Mouse (Mus musculus) neural tube, embryonic 13.5 days (tissue): ENCODE results near the gene Fam219a. TPM values are rescaled to one million over a fixed set of nuclear protein-coding genes. Genes with fewer than 3 reads are reported as not detected.

Source experiments
- ATAC-seq: fragments of 200-750 bp; cut with Nextera tagmentation; 2 replicates; pipeline ENCODE4 v1.8.0; 2017; ENCODE audit warnings: low read depth, mild to moderate bottlenecking, moderate TSS enrichment, moderate library complexity
- H3K27ac ChIP-seq: fragments of 300-500 bp; sonication (generic); replicated peaks from 2 replicates; pipeline ENCODE4 v1.5.1; 2015; ENCODE audit warnings: moderate library complexity, mild to moderate bottlenecking, inconsistent platforms
- H3K27me3 ChIP-seq: fragments of 300-500 bp; sonication (generic); 2 replicates; pipeline ENCODE4 v1.6.1; 2015; ENCODE audit warnings: mild to moderate bottlenecking, inconsistent platforms
- H3K36me3 ChIP-seq: fragments of 300-500 bp; sonication (generic); 2 replicates; pipeline ENCODE4 v1.6.1; 2015; ENCODE audit warnings: mild to moderate bottlenecking, inconsistent platforms
- H3K4me1 ChIP-seq: fragments of 300-500 bp; sonication (generic); replicated peaks from 2 replicates; pipeline ENCODE4 v1.6.1; 2015; ENCODE audit warnings: inconsistent platforms
- H3K4me2 ChIP-seq: fragments of 300-500 bp; sonication (generic); 2 replicates; pipeline ENCODE4 v1.6.1; 2015; ENCODE audit warnings: inconsistent platforms, mild to moderate bottlenecking, moderate library complexity
- H3K4me3 ChIP-seq: fragments of 300-500 bp; sonication (generic); 2 replicates; pipeline ENCODE4 v1.5.1; 2015; ENCODE audit warnings: mild to moderate bottlenecking, inconsistent platforms
- H3K9ac ChIP-seq: fragments of 300-500 bp; sonication (generic); 2 replicates; pipeline ENCODE4 v1.6.1; 2015; ENCODE audit warnings: moderate library complexity, mild to moderate bottlenecking, inconsistent platforms
- H3K9me3 ChIP-seq: fragments of 300-500 bp; sonication (generic); 2 replicates; pipeline ENCODE4 v1.6.1; 2016; ENCODE audit warnings: inconsistent platforms
- WGBS: fragments of 180-500 bp; shearing (Covaris S2); methylation state at CpG from one replicate; pipeline ENCODE4 v1.1.7; 2015; 5-methylcytosine and 5-hydroxymethylcytosine counted together
- polyA plus RNA-seq: library from polyadenylated mRNA; unstranded; fragments of >200 nt; fragmentation: Nextera tagmentation; extraction: Ambion mirVana; gene quantifications from 2 replicates; pipeline ENCODE4 v1.2.1, GENCODE M21; 2015

Gene Fam219a
- polyA plus RNA-seq, 1 experiment from 2014 or later: 18.8 TPM

DNA sequence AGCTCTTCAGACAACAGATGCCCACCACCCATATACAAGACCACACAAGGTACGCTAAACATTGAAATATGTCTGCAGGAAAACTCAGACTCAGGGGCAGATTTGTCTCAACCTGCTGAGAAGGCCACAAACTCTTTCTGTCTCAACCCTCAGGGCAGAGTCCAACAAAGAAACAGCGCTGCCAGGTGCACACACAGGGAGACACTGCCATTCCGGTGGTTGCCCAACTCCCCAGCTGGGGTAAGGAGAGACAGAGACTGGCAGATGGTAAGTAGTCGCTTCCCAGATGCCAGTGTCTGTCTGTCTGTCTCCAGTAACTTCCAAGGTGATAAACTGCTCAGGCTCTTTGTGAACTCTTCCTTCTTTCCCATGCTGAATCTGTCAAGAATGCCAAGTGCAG is 68.6 kb downstream of the Fam219a start:
- Histone ChIP-seq H3K4me2 (no peak overlapping the region), H3K4me3 (no peak overlapping the region), H3K4me1 (peaks cover 39% of the 10 kb centered on the region), H3K36me3 (no peaks in the 10 kb centered on the region), H3K27me3 (peaks cover 74% of the 10 kb centered on the region), H3K9me3 (no peaks in the 10 kb centered on the region), H3K9ac (no peak overlapping the region), H3K27ac (no peak overlapping the region)
- WGBS: 69% methylated on average over 4 of the region's 4 CpGs
- ATAC-seq: no peak

DNA sequence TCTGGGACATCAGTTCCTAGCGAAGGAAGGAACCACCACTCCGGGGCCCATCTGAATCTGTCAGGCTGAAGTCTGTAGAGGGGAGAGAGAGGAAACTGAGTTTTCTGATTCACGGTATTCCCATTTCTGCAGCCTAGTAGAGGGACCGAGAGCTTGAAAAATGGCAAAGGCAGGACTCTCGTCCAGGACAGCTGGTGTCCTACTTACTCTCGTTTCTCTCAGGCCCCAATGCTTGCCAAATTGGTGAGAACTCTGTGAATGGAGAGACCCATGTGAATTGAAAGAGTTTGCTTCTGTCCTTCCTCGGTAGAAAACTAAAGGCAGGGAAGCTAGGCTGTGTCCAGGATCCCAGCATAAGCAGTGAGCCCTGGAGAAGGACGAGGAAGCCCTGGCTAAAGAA is 69.7 kb downstream of the Fam219a start:
- Histone ChIP-seq H3K9ac (no peak overlapping the region), H3K4me2 (peak overlapping the region; percentile 58; the same call in 1 of the 2 replicates), H3K4me1 (peaks cover 39% of the 10 kb centered on the region), H3K27ac (no peak overlapping the region), H3K9me3 (no peaks in the 10 kb centered on the region), H3K36me3 (no peaks in the 10 kb centered on the region), H3K27me3 (peaks cover 80% of the 10 kb centered on the region), H3K4me3 (no peak overlapping the region)
- ATAC-seq: no peak
- 57% methylated on average over 8 of the region's 8 CpGs for WGBS

DNA sequence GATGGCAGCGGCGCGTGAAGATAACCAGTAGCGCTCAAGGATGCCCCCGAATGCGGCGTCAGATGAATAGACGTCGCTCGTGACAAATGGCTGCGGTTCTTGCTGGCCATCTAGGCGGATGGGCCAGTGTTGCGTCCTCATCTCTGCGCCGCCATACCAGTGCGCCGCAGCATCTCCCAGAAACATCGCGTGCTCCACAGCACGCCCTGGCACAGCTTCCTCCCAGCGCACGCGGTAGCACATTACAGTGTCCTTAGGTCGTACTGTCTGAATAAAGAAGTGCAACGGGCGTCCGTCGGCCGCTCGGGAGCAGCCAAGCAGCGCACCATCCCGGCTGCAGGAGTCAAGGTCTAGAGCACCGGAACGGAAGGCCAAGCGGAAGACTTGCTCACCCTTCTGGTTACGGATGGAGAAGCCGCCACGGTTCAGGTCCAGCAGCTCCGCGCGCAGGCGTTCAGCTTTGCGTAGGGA is 70.4 kb downstream of the Fam219a start:
- peak overlapping the region; percentile 34 for H3K4me3 ChIP-seq
- WGBS: 7% methylated on average over 43 of the region's 43 CpGs
- no peaks in the 10 kb centered on the region for H3K9me3 ChIP-seq
- H3K4me1 ChIP-seq: peaks cover 39% of the 10 kb centered on the region
- no peak for ATAC-seq
- H3K27me3 ChIP-seq: peaks cover 80% of the 10 kb centered on the region
- peak overlapping the region; percentile 58 for H3K4me2 ChIP-seq
- H3K36me3 ChIP-seq: no peaks in the 10 kb centered on the region
- H3K27ac ChIP-seq: no peak overlapping the region
- H3K9ac ChIP-seq: peak overlapping the region; percentile 59

GRCm38 (mm10) chr4:41497995-41498845 is 71.1 kb downstream of the Fam219a start:
- Histone ChIP-seq H3K36me3 (no peaks in the 10 kb centered on the region), H3K4me2 (peak overlapping the region; percentile 58), H3K27me3 (peaks cover 80% of the 10 kb centered on the region), H3K9me3 (no peaks in the 10 kb centered on the region), H3K4me3 (peak overlapping the region; percentile 34), H3K4me1 (peaks cover 39% of the 10 kb centered on the region), H3K27ac (no peak overlapping the region), H3K9ac (peak overlapping the region; percentile 59)
- 9% methylated on average over 72 of the region's 72 CpGs for WGBS
- ATAC-seq: no peak

DNA sequence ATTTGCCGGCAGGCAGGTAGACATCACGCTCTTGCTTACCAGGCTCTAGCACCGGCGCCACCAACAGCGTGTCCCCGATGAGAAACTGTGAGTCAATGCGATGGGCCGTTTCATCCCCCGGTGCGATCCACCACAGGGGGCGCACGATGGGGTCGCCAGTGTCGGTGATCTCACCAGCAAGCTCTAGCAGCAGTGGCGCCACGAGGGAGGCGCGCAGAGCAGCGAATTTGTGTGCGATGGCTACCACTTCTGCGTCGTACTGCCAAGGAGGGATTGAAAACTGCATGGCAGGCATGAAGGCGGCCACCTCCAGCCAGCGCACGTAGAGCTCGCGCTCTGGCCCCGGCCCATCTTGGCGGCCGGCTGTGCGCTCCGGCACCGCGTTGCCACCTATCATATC is 71.8 kb downstream of the Fam219a start:
- H3K4me3 ChIP-seq: peak overlapping the region; percentile 34
- no peak overlapping the region for H3K27ac ChIP-seq
- WGBS: 3% methylated on average over 34 of the region's 34 CpGs
- H3K9ac ChIP-seq: peak overlapping the region; percentile 59
- H3K4me1 ChIP-seq: peaks cover 33% of the 10 kb centered on the region
- ATAC-seq: peak; percentile 13; the same call in 1 of the 2 replicates
- no peaks in the 10 kb centered on the region for H3K36me3 ChIP-seq
- peaks cover 77% of the 10 kb centered on the region for H3K27me3 ChIP-seq
- peak overlapping the region; percentile 58 for H3K4me2 ChIP-seq
- H3K9me3 ChIP-seq: no peaks in the 10 kb centered on the region

DNA sequence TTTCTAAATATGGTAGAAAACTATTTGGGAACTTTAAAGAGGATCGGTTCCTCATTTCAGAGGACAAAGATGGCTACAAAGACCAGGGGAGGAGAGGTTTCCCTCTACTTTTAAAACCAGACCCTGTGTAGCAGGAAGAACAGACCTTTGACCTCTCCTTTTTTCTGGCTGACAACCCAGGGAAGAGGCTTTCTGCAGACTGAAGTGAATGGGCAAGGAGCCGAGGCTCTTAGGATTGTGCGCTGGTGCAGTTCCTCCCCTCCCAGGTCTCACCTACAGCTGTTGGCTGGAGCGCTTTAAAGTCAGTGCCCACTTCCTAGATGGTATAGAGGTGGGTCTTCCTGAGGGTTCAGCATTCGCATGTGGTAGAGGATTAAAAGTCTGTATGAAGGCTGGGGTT is 72.3 kb downstream of the Fam219a start:
- Histone ChIP-seq H3K9me3 (no peaks in the 10 kb centered on the region), H3K27ac (no peak overlapping the region), H3K36me3 (no peaks in the 10 kb centered on the region), H3K9ac (no peak overlapping the region), H3K4me2 (peak overlapping the region; percentile 58), H3K4me3 (no peak overlapping the region), H3K4me1 (peaks cover 28% of the 10 kb centered on the region), H3K27me3 (peaks cover 72% of the 10 kb centered on the region)
- no peak for ATAC-seq
- 55% methylated on average over 5 of the region's 5 CpGs for WGBS

GRCm38 (mm10) chr4:41495850-41496249 is 73.5 kb downstream of the Fam219a start:
- Histone ChIP-seq H3K9ac (no peak overlapping the region), H3K36me3 (no peaks in the 10 kb centered on the region), H3K27ac (no peak overlapping the region), H3K4me2 (no peak overlapping the region), H3K4me1 (peaks cover 23% of the 10 kb centered on the region), H3K4me3 (no peak overlapping the region), H3K9me3 (no peaks in the 10 kb centered on the region), H3K27me3 (peaks cover 60% of the 10 kb centered on the region)
- WGBS: 78% methylated on average over 11 of the region's 11 CpGs
- ATAC-seq: no peak

DNA sequence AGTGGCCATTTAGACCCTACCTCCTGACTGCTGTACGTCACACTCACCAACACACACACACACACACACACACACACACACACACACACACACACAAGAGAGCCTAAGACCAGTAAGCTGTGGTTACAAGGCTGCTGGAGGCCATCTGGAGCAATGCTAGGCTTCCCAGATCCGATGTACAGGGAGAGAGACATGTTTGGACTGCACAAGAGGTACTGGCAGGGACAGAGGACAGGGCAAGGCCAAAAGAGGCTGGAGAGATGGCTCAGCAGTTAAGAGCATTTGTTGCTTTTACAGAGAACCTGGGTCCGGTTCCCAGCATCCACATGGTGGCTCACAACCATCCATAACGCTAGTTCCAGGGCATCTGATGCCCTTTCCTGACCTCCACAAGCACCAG is 74.3 kb downstream of the Fam219a start:
- Histone ChIP-seq H3K4me2 (no peak overlapping the region), H3K4me3 (no peak overlapping the region), H3K36me3 (no peaks in the 10 kb centered on the region), H3K9me3 (no peaks in the 10 kb centered on the region), H3K27me3 (peaks cover 52% of the 10 kb centered on the region), H3K27ac (no peak overlapping the region), H3K4me1 (peaks cover 23% of the 10 kb centered on the region), H3K9ac (no peak overlapping the region)
- WGBS: 84% methylated on average over 4 of the region's 4 CpGs
- ATAC-seq: no peak

DNA sequence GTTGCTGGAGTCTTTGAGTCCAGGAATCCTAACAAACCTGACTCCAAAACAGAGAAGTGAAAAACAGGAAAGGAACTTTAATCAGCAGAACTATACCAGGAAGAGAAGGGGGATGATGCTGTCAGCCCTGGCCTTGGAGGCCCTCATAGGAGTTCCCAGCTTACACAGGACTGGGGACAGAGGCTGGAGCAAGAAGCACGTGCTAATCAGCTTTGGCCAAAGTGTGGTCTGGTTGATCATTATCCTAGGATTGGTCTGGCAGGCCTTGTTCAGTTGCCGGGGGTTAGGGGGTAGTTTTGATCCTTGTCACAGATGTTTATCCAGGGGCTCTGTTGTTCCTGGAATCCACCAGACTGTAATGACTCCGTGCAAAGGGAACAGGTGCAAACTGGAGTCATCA is 75.0 kb downstream of the Fam219a start:
- WGBS: 36% methylated on average over 3 of the region's 3 CpGs
- peaks cover 22% of the 10 kb centered on the region for H3K4me1 ChIP-seq
- no peak overlapping the region for H3K27ac ChIP-seq
- H3K36me3 ChIP-seq: no peaks in the 10 kb centered on the region
- peaks cover 45% of the 10 kb centered on the region for H3K27me3 ChIP-seq
- no peak for ATAC-seq
- no peak overlapping the region for H3K4me3 ChIP-seq
- no peaks in the 10 kb centered on the region for H3K9me3 ChIP-seq
- no peak overlapping the region for H3K4me2 ChIP-seq
- no peak overlapping the region for H3K9ac ChIP-seq

DNA sequence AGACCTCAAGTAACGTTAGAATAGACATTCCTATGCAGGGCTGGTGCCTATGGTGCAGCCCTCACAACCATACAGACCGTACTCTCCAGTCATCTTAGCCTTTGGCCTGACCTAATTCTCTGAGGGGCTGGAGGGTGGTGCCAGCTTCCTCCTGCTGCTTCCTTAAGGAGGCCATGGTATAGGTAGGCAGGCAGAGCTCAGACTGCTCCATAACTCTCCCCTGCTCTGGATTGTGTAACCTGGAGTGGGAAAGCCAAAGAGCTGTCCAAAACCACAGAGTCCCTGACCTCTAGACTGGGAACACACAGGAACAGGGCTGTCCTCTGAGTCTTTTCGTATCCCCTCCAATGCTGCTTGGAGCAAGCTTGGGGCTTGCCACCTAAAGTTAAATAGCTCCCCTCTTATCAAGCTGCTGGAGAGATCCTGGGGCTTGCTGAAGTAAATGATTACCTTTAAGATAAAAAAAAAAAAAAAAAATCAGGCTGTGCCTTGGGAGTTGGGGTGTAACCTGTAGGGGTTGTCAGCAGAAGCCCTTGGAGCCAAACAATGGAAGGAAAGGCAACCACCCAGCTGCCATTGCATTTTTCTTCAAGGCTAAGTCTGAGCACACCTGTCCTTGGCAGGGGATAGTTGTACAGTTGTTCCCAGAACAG is 75.7 kb downstream of the Fam219a start:
- Histone ChIP-seq H3K27ac (no peak overlapping the region), H3K4me2 (no peak overlapping the region), H3K9ac (no peak overlapping the region), H3K27me3 (peaks cover 37% of the 10 kb centered on the region), H3K36me3 (no peaks in the 10 kb centered on the region), H3K4me1 (peaks cover 14% of the 10 kb centered on the region), H3K4me3 (no peak overlapping the region), H3K9me3 (no peaks in the 10 kb centered on the region)
- 77% methylated on average over 3 of the region's 3 CpGs for WGBS
- ATAC-seq: no peak

- no peak overlapping the region for H3K27ac ChIP-seq
- H3K4me1 ChIP-seq: peaks cover 7% of the 10 kb centered on the region
- no peak for ATAC-seq
- no peaks in the 10 kb centered on the region for H3K9me3 ChIP-seq
- H3K27me3 ChIP-seq: peaks cover 31% of the 10 kb centered on the region
- H3K4me2 ChIP-seq: no peak overlapping the region
- WGBS: 81% methylated on average over 7 of the region's 7 CpGs
- no peak overlapping the region for H3K4me3 ChIP-seq
- H3K36me3 ChIP-seq: no peaks in the 10 kb centered on the region
- no peak overlapping the region for H3K9ac ChIP-seq
Measured at GRCm38 (mm10) chr4:41492951-41493350, 76.4 kb downstream of the Fam219a start.

DNA sequence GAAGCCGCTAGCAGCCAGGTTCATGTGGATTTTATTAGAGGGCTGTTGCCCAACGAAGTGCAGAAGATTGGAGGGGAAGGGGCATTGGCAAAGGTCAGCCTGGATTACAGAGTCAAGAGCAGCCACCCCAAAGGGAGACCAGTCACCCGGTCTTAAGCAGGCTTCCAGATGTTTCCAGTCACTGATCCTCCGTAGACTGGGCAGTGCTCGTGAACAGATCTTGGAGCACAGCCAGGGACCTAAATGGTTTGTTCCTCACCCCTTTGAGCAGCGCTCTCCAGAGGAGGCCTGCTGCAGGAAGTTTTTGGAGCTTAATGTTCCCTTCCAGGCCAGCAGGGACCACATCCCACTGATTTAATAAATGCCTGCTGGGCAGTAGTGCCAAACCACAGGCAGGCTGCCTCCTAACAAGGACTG is 87.7 kb downstream of the Fam219a start:
- Histone ChIP-seq H3K36me3 (peaks cover 34% of the 10 kb centered on the region; the same call in 1 of the 2 replicates), H3K9ac (no peak overlapping the region), H3K4me2 (no peak overlapping the region), H3K9me3 (no peaks in the 10 kb centered on the region), H3K27ac (no peak overlapping the region), H3K27me3 (no peaks in the 10 kb centered on the region), H3K4me1 (peaks cover 5% of the 10 kb centered on the region; the same call in 1 of the 2 replicates), H3K4me3 (no peak overlapping the region)
- 57% methylated on average over 6 of the region's 6 CpGs for WGBS
- 0 out of 2 replicates have a peak, but pooled peaks have one; percentile 36 for ATAC-seq
